Mouse (Mus musculus) liver, embryonic 14.5 days (tissue): ENCODE data around the gene Cyp2g1.

Experiments
- CTCF ChIP-seq: IDR thresholded peaks from 2 replicates; pipeline ENCODE4 v1.5.1; 2016; ENCODE audit warnings: antibody characterized with exemption, low read depth, control low read depth
- EP300 ChIP-seq: IDR thresholded peaks from 2 replicates; pipeline ENCODE4 v1.6.1; 2016; ENCODE audit warnings: antibody characterized with exemption, low read depth

- TF ChIP-seq CTCF (no peak), EP300 (no peak)
Observed at GRCm38 (mm10) chr7:26800996-26801395, 7.7 kb upstream of the Cyp2g1 start.
